Mouse (Mus musculus) small intestine, adult 2 months (tissue): ENCODE results near the gene Cblb.

Experiments used
- CTCF ChIP-seq: fragments of 200-500 bp; IDR thresholded peaks from 2 replicates; pipeline ENCODE4 v1.5.1; 2012; ENCODE audit warnings: low read depth, mild to moderate bottlenecking, control low read depth, inconsistent platforms, low read length, moderate library complexity, mixed read lengths; ENCODE audit not compliant: insufficient replicate concordance, insufficient read length; ENCODE audit errors: extremely low read depth
- POLR2A ChIP-seq: fragments of 200-500 bp; IDR thresholded peaks from 2 replicates; pipeline ENCODE4 v1.6.1; 2012; ENCODE audit warnings: low read depth, mild to moderate bottlenecking, control low read depth, inconsistent platforms, low read length, moderate library complexity

GRCm38 (mm10) chr16:52069648-52070047 is 38.6 kb downstream of the Cblb start:
- TF ChIP-seq CTCF (no peak), POLR2A (no peak)
